Mouse (Mus musculus) cerebellum, adult 2 months (tissue): Measurements from ENCODE around the gene Tstd3. TPM values are rescaled to one million over a fixed set of nuclear protein-coding genes. Genes with fewer than 3 reads are reported as not detected.

Experiments used
- DNase-seq, 2 experiments: peaks; one replicate each; pipeline ENCODE4 v3.0.0; 2021
- H3K27ac ChIP-seq: fragments of 200-500 bp; 2 replicates; pipeline ENCODE4 v1.5.1; 2012; ENCODE audit warnings: low read length, control low read depth, inconsistent platforms; ENCODE audit not compliant: insufficient read depth
- H3K27me3 ChIP-seq: fragments of 200-500 bp; 2 replicates; pipeline ENCODE4 v1.6.1; 2012; ENCODE audit warnings: inconsistent platforms, mild to moderate bottlenecking, low read length, moderate library complexity; ENCODE audit not compliant: control insufficient read depth, insufficient read depth
- H3K4me1 ChIP-seq: fragments of 200-500 bp; 2 replicates; pipeline ENCODE4 v1.6.1; 2011; ENCODE audit warnings: low read length; ENCODE audit not compliant: control insufficient read depth, insufficient read depth
- H3K4me3 ChIP-seq: fragments of 200-500 bp; replicated peaks from 2 replicates; pipeline ENCODE3; 2011; ENCODE audit warnings: mild to moderate bottlenecking, low read depth, low read length, control low read depth; ENCODE audit not compliant: insufficient read depth
- CTCF ChIP-seq: fragments of 200-500 bp; IDR thresholded peaks from 2 replicates; pipeline ENCODE4 v1.5.1; 2011; ENCODE audit warnings: low read depth, mild to moderate bottlenecking, control low read depth, low read length, moderate library complexity, borderline replicate concordance; ENCODE audit not compliant: insufficient read depth
- POLR2A ChIP-seq: fragments of 200-500 bp; IDR thresholded peaks from 2 replicates; pipeline ENCODE4 v1.6.1; 2011; ENCODE audit warnings: low read length, control low read depth, borderline replicate concordance; ENCODE audit not compliant: insufficient read depth
- WGBS: fragments of 180-500 bp; shearing (Covaris S2); methylation state at CpG from one replicate; pipeline ENCODE4 v1.1.7; 2018; 5-methylcytosine and 5-hydroxymethylcytosine counted together
- polyA plus RNA-seq: library from polyadenylated mRNA; depleted of rRNA; stranded (reverse); fragments of >200 nt; gene quantifications from 2 replicates; pipeline ENCODE4 v1.2.3, GENCODE M21; 2012; rRNA removed

Tstd3 gene
- polyA plus RNA-seq, 1 experiment = 21.3 TPM

DNA sequence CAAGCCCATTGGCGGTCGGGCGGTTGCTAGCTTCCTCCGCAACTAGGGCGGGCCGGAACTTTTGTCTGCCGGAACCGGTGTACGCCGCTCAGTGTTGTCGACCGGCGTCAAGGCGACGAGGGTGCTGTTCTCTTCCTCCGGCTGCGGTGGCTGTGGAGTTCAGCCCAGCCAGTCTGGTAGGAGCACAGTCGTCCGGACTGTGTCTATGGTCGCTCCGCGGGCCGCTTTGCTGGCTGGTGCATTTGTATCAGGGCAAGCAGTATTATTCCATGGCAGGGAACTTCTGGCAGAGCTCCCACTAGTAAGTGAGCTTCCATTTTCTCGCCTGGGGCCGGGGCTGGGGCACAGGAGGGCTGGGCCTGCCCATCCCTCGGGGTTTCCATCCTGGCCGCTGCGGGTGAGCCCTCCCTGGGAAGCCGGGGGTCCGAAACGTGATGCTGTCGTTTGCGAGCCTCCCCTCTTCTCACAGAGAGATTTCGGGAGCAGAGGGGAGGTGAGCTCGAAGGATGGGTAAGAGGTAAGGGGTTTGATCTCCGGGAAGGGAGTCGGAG is 39.3 kb downstream of the Tstd3 start, which contains the start of gene Ccnc:
Gene Ccnc (plus strand): TSS at position 87 of the 551 bp plus-strand sequence.
- peak; percentile 93 to 95 for DNase-seq
- no peaks in the 10 kb centered on the region for H3K27me3 ChIP-seq
- H3K4me1 ChIP-seq = no peaks in the 10 kb centered on the region
- no peak for TF ChIP-seq CTCF
- TF ChIP-seq POLR2A = peak; percentile 93
- under 1% methylated on average over 37 of the region's 37 CpGs for WGBS
- peak within 1 kb of the TSS; percentile 24; the same call in 1 of the 2 replicates for H3K27ac ChIP-seq
- H3K4me3 ChIP-seq = peak within 1 kb of the TSS; percentile 73

GRCm38 (mm10) chr4:21726912-21727614 is 39.9 kb downstream of the Tstd3 start:
- TF ChIP-seq CTCF (peak; percentile 37; the same call in 1 of the 2 replicates), POLR2A (no peak)
- Histone ChIP-seq H3K27ac (0 out of 2 replicates have a peak overlapping the region, but pooled peaks have one; percentile 19), H3K27me3 (no peaks in the 10 kb centered on the region), H3K4me1 (no peaks in the 10 kb centered on the region), H3K4me3 (peak overlapping the region; percentile 73)
- under 1% methylated on average over 22 of the region's 22 CpGs for WGBS
- DNase-seq = peak; percentile 45 to 72

- Histone ChIP-seq H3K27ac (no peak overlapping the region), H3K4me3 (no peak overlapping the region), H3K27me3 (no peaks in the 10 kb centered on the region), H3K4me1 (no peaks in the 10 kb centered on the region)
- TF ChIP-seq POLR2A = no peak
- TF ChIP-seq CTCF = no peak
- DNase-seq = no peak
- WGBS = 45% methylated on average over 7 of the region's 7 CpGs
Observed at GRCm38 (mm10) chr4:21722752-21723334, 44.2 kb downstream of the Tstd3 start.

DNA sequence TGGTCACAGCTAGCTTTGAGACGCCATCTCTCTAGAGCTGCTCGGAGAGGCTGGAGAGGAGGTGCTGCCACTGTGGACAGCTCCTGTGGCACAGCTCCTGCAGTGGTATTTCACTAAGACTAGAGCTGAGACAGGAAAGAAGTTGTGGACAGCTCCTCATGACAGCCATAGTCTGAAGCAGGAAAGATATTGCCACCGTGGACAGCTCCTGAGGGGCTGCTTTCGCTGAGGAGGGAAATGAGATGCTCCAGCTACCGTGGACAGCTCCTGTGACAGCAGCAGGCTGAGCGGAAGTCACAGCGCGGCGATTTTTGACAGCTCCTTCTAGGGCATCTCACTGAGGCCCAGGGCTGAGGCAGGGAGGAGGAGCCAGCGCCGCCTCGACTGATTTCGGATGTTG is 54.9 kb downstream of the Tstd3 start:
- Histone ChIP-seq H3K4me3 (no peak overlapping the region), H3K4me1 (no peaks in the 10 kb centered on the region), H3K27ac (no peak overlapping the region), H3K27me3 (no peaks in the 10 kb centered on the region; the same call in 1 of the 2 replicates)
- 3% methylated on average over 13 of the region's 13 CpGs for WGBS
- TF ChIP-seq POLR2A = no peak
- no peak for TF ChIP-seq CTCF
- DNase-seq = peak in 1 of 2 experiments; percentile 12

Other genes with a start within 250 kb of the Tstd3 start
- not detected in 2 replicates for gene Prdm13, start 81.2 kb downstream of the Tstd3 start, polyA plus RNA-seq
- 27.7 and 28.3 TPM in 2 replicates for gene Ccnc, start 39.5 kb downstream of the Tstd3 start, polyA plus RNA-seq
- gene Usp45, start 56 bp downstream of the Tstd3 start, polyA plus RNA-seq = 22.5 and 22.6 TPM in 2 replicates
- 240 and 262 TPM in 2 replicates for gene Pnisr, start 80.4 kb upstream of the Tstd3 start, polyA plus RNA-seq
- gene Coq3, start 112.5 kb upstream of the Tstd3 start, polyA plus RNA-seq = 13.5 and 13.9 TPM in 2 replicates
- gene Faxc, start 164.1 kb upstream of the Tstd3 start, polyA plus RNA-seq = 20.0 and 20.5 TPM in 2 replicates